Mouse (Mus musculus): ENCODE data around the gene Alg11. TPM values are rescaled to one million over a fixed set of nuclear protein-coding genes. Genes with fewer than 3 reads are reported as not detected.

Alg11 gene
- total and polyA plus RNA-seq, 2 experiments from 2014 or later: 36.1 to 36.2 TPM

- Histone ChIP-seq H3K4me3 (ENCODE audit: low read length) (peak within 1 kb of the TSS; percentile 56), H3K27me3 (ENCODE audit: insufficient read depth, low read length) (no peaks in the 10 kb centered on the region), H3K9ac (replicated peaks; ENCODE audit: low read length) (peak within 1 kb of the TSS; percentile 54), H3K27ac (peak within 1 kb of the TSS; percentile 43; the same call in 1 of the 2 replicates), H3K9me3 (ENCODE audit: low read length) (no peaks in the 10 kb centered on the region), H3K4me2 (ENCODE audit: low read depth, low read length) (peak within 1 kb of the TSS; percentile 94), H3K4me1 (ENCODE audit: insufficient read depth, low read length) (no peaks in the 10 kb centered on the region; the same call in 1 of the 2 replicates), H3K36me3 (ENCODE audit: insufficient read depth, low read length) (peaks cover under 1% of the 10 kb centered on the region)
- ATAC-seq: peak; percentile 89
- 2% methylated on average over 45 of the region's 46 CpGs for WGBS
- DNase-seq (ENCODE audit: low spot score): peak; percentile 34
- no peak for TF ChIP-seq CTCF (IDR thresholded peaks at IDR 0.05; ENCODE audit: low read depth)
Observed at GRCm38 (mm10) chr8:22059821-22060445, 588 bp upstream of the Alg11 start, which contains the start of gene Atp7b. Gene Atp7b (minus strand): TSS chr8:22060305.

DNA sequence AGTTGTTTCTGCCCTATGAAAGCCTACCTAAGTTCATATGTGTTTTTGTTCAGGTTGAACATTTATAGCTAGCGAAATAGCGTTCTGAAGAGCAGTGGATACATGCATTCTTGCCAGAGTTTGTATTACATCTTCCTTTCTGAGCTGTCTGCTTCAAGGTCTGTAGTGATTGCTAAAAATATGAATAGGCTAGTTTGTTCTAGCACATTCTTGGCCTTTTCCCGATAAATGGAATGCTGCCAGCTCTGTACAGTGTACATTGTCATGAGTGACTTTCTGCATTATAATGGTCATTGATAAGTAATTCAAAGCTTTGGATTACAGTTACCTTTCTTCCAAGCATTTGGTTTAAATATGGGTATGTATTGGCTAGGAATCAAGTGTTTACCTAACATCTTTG lies 605 bp downstream of the Alg11 start:
- 0 out of 2 replicates have a peak, but pooled peaks cover 2% of the 10 kb centered on the region for H3K9me3 ChIP-seq (ENCODE audit: low read length)
- no peak for ATAC-seq
- no peak for TF ChIP-seq CTCF (IDR thresholded peaks at IDR 0.05; ENCODE audit: low read depth)
- H3K4me2 ChIP-seq (ENCODE audit: low read depth, low read length): peak overlapping the region; percentile 94
- no peak for DNase-seq (ENCODE audit: low spot score)
- peaks cover 13% of the 10 kb centered on the region for H3K36me3 ChIP-seq (ENCODE audit: insufficient read depth, low read length)
- 6% methylated on average over 3 of the region's 3 CpGs for WGBS
- no peak overlapping the region for H3K27ac ChIP-seq
- peak overlapping the region; percentile 54 for H3K9ac ChIP-seq (replicated peaks; ENCODE audit: low read length)
- H3K4me1 ChIP-seq (ENCODE audit: insufficient read depth, low read length): no peaks in the 10 kb centered on the region; the same call in 1 of the 2 replicates
- no peaks in the 10 kb centered on the region for H3K27me3 ChIP-seq (ENCODE audit: insufficient read depth, low read length)
- peak overlapping the region; percentile 56 for H3K4me3 ChIP-seq (ENCODE audit: low read length)

DNA sequence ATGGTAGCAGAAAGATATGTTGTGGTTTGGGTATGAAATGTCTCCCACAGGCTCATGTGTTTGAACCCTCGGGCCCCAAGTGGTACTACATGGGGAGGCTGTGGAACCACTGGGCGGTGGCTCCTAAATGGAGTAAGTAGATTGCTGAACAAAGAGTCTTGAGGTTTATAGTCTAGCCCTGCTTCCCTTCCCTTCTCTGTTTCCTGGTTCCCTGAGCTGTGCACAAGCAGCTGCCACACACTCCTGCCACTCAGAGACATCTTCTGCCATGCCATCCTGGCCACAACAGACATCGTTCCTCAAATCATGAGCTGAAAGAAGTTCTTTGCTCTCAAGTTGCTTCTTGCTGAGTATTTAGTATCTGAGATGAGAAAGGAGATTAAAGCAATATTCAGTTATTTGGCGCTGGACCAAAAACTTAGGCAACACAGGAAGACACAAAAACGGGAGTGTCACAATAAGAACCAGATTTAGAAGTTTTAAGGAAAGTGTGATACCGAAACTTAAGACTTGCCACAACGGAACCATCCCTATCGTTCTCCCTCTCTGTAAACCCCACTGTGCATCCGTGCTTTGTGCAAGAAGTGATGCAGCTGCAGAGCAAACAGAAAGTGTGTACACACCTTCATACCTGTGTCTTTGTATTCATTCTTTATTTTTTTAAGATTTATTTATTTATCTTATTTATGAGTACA lies 18.9 kb downstream of the Alg11 start:
- DNase-seq (ENCODE audit: low spot score) (no peak), ATAC-seq (no peak)
- Histone ChIP-seq H3K36me3 (ENCODE audit: insufficient read depth, low read length) (no peaks in the 10 kb centered on the region), H3K27ac (no peak overlapping the region), H3K4me2 (ENCODE audit: low read depth, low read length) (no peak overlapping the region), H3K9ac (replicated peaks; ENCODE audit: low read length) (no peak overlapping the region), H3K9me3 (ENCODE audit: low read length) (no peaks in the 10 kb centered on the region), H3K27me3 (ENCODE audit: insufficient read depth, low read length) (no peaks in the 10 kb centered on the region), H3K4me3 (ENCODE audit: low read length) (no peak overlapping the region), H3K4me1 (ENCODE audit: insufficient read depth, low read length) (no peaks in the 10 kb centered on the region)
- TF ChIP-seq CTCF (IDR thresholded peaks at IDR 0.05; ENCODE audit: low read depth): no peak
- 88% methylated on average over 9 of the region's 9 CpGs for WGBS

- no peak for DNase-seq (ENCODE audit: low spot score)
Observed at GRCm38 (mm10) chr8:22089226-22089625, 28.7 kb downstream of the Alg11 start.

GRCm38 (mm10) chr8:22091568-22091967 lies 31.0 kb downstream of the Alg11 start:
- H3K27me3 ChIP-seq (ENCODE audit: insufficient read depth, low read length): no peaks in the 10 kb centered on the region
- ATAC-seq (no peak), DNase-seq (ENCODE audit: low spot score) (peak; percentile 8)
- peak; percentile 46 for TF ChIP-seq CTCF (IDR thresholded peaks at IDR 0.05; ENCODE audit: low read depth)
- no peaks in the 10 kb centered on the region for H3K4me1 ChIP-seq (ENCODE audit: insufficient read depth, low read length)
- H3K27ac ChIP-seq: no peak overlapping the region
- no peak overlapping the region for H3K9ac ChIP-seq (replicated peaks; ENCODE audit: low read length)
- no peak overlapping the region for H3K4me3 ChIP-seq (ENCODE audit: low read length)
- H3K36me3 ChIP-seq (ENCODE audit: insufficient read depth, low read length): no peaks in the 10 kb centered on the region
- no peaks in the 10 kb centered on the region for H3K9me3 ChIP-seq (ENCODE audit: low read length)
- 49% methylated on average over 8 of the region's 8 CpGs for WGBS
- no peak overlapping the region for H3K4me2 ChIP-seq (ENCODE audit: low read depth, low read length)

More at GRCm38 (mm10) chr8:22089226-22089625, 28.7 kb downstream of the Alg11 start:
- ATAC-seq: no peak
- H3K9ac ChIP-seq (replicated peaks; ENCODE audit: low read length): no peak overlapping the region
- no peak overlapping the region for H3K27ac ChIP-seq
- no peak overlapping the region for H3K4me2 ChIP-seq (ENCODE audit: low read depth, low read length)
- TF ChIP-seq CTCF (IDR thresholded peaks at IDR 0.05; ENCODE audit: low read depth): no peak
- no peaks in the 10 kb centered on the region for H3K4me1 ChIP-seq (ENCODE audit: insufficient read depth, low read length)
- H3K36me3 ChIP-seq (ENCODE audit: insufficient read depth, low read length): no peaks in the 10 kb centered on the region
- H3K9me3 ChIP-seq (ENCODE audit: low read length): no peaks in the 10 kb centered on the region
- H3K27me3 ChIP-seq (ENCODE audit: insufficient read depth, low read length): no peaks in the 10 kb centered on the region
- no peak overlapping the region for H3K4me3 ChIP-seq (ENCODE audit: low read length)
- WGBS: 90% methylated on average over 4 of the region's 4 CpGs

DNA sequence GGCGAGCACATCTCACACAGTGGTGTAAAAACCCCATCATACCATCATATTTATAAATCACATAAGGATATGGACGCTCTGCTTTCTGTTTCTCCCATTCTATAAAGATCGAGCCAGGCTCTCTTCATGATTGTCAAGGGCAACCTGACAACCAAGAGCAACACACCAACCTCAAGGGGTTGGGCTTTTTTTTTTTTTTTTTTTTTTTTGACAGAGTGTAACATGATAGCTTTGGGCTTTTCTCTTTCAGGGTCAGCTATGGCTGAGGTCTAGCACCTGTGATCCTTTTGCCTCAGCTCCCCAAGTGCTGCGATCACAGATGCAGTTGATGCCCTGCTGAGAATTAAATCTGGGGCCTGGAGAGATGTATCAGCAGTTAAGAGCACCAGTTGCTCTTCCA lies 46.5 kb downstream of the Alg11 start:
- H3K27me3 ChIP-seq (ENCODE audit: insufficient read depth, low read length): no peaks in the 10 kb centered on the region
- ATAC-seq (no peak), DNase-seq (ENCODE audit: low spot score) (no peak)
- H3K9me3 ChIP-seq (ENCODE audit: low read length): no peaks in the 10 kb centered on the region
- H3K4me1 ChIP-seq (ENCODE audit: insufficient read depth, low read length): no peaks in the 10 kb centered on the region
- no peak for TF ChIP-seq CTCF (IDR thresholded peaks at IDR 0.05; ENCODE audit: low read depth)
- H3K27ac ChIP-seq: no peak overlapping the region
- H3K36me3 ChIP-seq (ENCODE audit: insufficient read depth, low read length): no peaks in the 10 kb centered on the region
- no peak overlapping the region for H3K9ac ChIP-seq (replicated peaks; ENCODE audit: low read length)
- WGBS: 78% methylated on average over 4 of the region's 4 CpGs
- H3K4me2 ChIP-seq (ENCODE audit: low read depth, low read length): no peak overlapping the region
- H3K4me3 ChIP-seq (ENCODE audit: low read length): no peak overlapping the region

Other genes with a start within 250 kb of the Alg11 start
- not detected in 2 replicates for gene Defb50, start 237.2 kb upstream of the Alg11 start, total RNA-seq (2014; rRNA removed)
- not detected in 2 replicates for gene Defb50, start 237.2 kb upstream of the Alg11 start, polyA plus RNA-seq (2015; fragmentation: Nextera tagmentation; extraction: Ambion mirVana)
- gene Defb2, start 220.8 kb upstream of the Alg11 start, total RNA-seq (2014; rRNA removed): not detected in 2 replicates
- gene Defb2, start 220.8 kb upstream of the Alg11 start, polyA plus RNA-seq (2015; fragmentation: Nextera tagmentation; extraction: Ambion mirVana): not detected in 2 replicates
- gene Defb10, start 201.8 kb upstream of the Alg11 start, total RNA-seq (2014; rRNA removed): not detected in 2 replicates
- 0.82 and 1.3 TPM in 2 replicates for gene Defb10, start 201.8 kb upstream of the Alg11 start, polyA plus RNA-seq (2015; fragmentation: Nextera tagmentation; extraction: Ambion mirVana)
- not detected in 2 replicates for gene Defb9, start 175.3 kb upstream of the Alg11 start, total RNA-seq (2014; rRNA removed)
- 4.3 and 5.8 TPM in 2 replicates for gene Defb9, start 175.3 kb upstream of the Alg11 start, polyA plus RNA-seq (2015; fragmentation: Nextera tagmentation; extraction: Ambion mirVana)
- gene Defb11, start 154.3 kb upstream of the Alg11 start, total RNA-seq (2014; rRNA removed): not detected in 2 replicates
- 46.2 and 47.6 TPM in 2 replicates for gene Defb11, start 154.3 kb upstream of the Alg11 start, polyA plus RNA-seq (2015; fragmentation: Nextera tagmentation; extraction: Ambion mirVana)
- gene Defb15, start 128.0 kb upstream of the Alg11 start, total RNA-seq (2014; rRNA removed): not detected in 2 replicates
- not detected in 2 replicates for gene Defb15, start 128.0 kb upstream of the Alg11 start, polyA plus RNA-seq (2015; fragmentation: Nextera tagmentation; extraction: Ambion mirVana)
- gene Defb35, start 122.4 kb upstream of the Alg11 start, total RNA-seq (2014; rRNA removed): not detected in 2 replicates
- gene Defb35, start 122.4 kb upstream of the Alg11 start, polyA plus RNA-seq (2015; fragmentation: Nextera tagmentation; extraction: Ambion mirVana): not detected in 2 replicates
- not detected in 2 replicates for gene Defb13, start 114.0 kb upstream of the Alg11 start, total RNA-seq (2014; rRNA removed)
- gene Defb13, start 114.0 kb upstream of the Alg11 start, polyA plus RNA-seq (2015; fragmentation: Nextera tagmentation; extraction: Ambion mirVana): not detected in 2 replicates
- not detected in 2 replicates for gene Fam90a1a, start 102.0 kb upstream of the Alg11 start, total RNA-seq (2014; rRNA removed)
- gene Fam90a1a, start 102.0 kb upstream of the Alg11 start, polyA plus RNA-seq (2015; fragmentation: Nextera tagmentation; extraction: Ambion mirVana): not detected in 2 replicates
- not detected in 2 replicates for gene Ccdc70, start 90.9 kb upstream of the Alg11 start, total RNA-seq (2014; rRNA removed)
- gene Ccdc70, start 90.9 kb upstream of the Alg11 start, polyA plus RNA-seq (2015; fragmentation: Nextera tagmentation; extraction: Ambion mirVana): not detected in 2 replicates
- gene Atp7b, start 416 bp upstream of the Alg11 start, total RNA-seq (2014; rRNA removed): 6.3 and 8.4 TPM in 2 replicates
- 2.4 and 2.6 TPM in 2 replicates for gene Atp7b, start 416 bp upstream of the Alg11 start, polyA plus RNA-seq (2015; fragmentation: Nextera tagmentation; extraction: Ambion mirVana)
- gene Nek5, start 64.3 kb downstream of the Alg11 start, total RNA-seq (2014; rRNA removed): 1.5 and 1.8 TPM in 2 replicates
- 1.6 and 1.8 TPM in 2 replicates for gene Nek5, start 64.3 kb downstream of the Alg11 start, polyA plus RNA-seq (2015; fragmentation: Nextera tagmentation; extraction: Ambion mirVana)
- 1.5 and 3.2 TPM in 2 replicates for gene Nek3, start 105.7 kb downstream of the Alg11 start, total RNA-seq (2014; rRNA removed)
- gene Nek3, start 105.7 kb downstream of the Alg11 start, polyA plus RNA-seq (2015; fragmentation: Nextera tagmentation; extraction: Ambion mirVana): 6.9 and 7.1 TPM in 2 replicates
- 7.9 and 11.4 TPM in 2 replicates for gene Ckap2, start 125.1 kb downstream of the Alg11 start, total RNA-seq (2014; rRNA removed)
- gene Ckap2, start 125.1 kb downstream of the Alg11 start, polyA plus RNA-seq (2015; fragmentation: Nextera tagmentation; extraction: Ambion mirVana): 12.5 and 16.3 TPM in 2 replicates
- gene Vps36, start 132.1 kb downstream of the Alg11 start, total RNA-seq (2014; rRNA removed): 26.7 and 29.9 TPM in 2 replicates
- 39.0 and 40.3 TPM in 2 replicates for gene Vps36, start 132.1 kb downstream of the Alg11 start, polyA plus RNA-seq (2015; fragmentation: Nextera tagmentation; extraction: Ambion mirVana)
- gene Thsd1, start 166.6 kb downstream of the Alg11 start, total RNA-seq (2014; rRNA removed): 7.1 and 8.5 TPM in 2 replicates
- 5.0 and 5.4 TPM in 2 replicates for gene Thsd1, start 166.6 kb downstream of the Alg11 start, polyA plus RNA-seq (2015; fragmentation: Nextera tagmentation; extraction: Ambion mirVana)
- gene Tpte, start 222.7 kb downstream of the Alg11 start, total RNA-seq (2014; rRNA removed): not detected in 2 replicates
- gene Tpte, start 222.7 kb downstream of the Alg11 start, polyA plus RNA-seq (2015; fragmentation: Nextera tagmentation; extraction: Ambion mirVana): 0.06 TPM in 1 of 2 replicates, not detected in the other

All from hindbrain, postnatal 0 days (tissue).